Mouse (Mus musculus) brown adipose tissue, adult 24 weeks (tissue): ENCODE data around the gene Rpl36a-ps1. TPM values are rescaled to one million over a fixed set of nuclear protein-coding genes. Genes with fewer than 3 reads are reported as not detected.
"Not testable (repeated sequence)": the region's sequence is repeated elsewhere in the genome, so short reads cannot be mapped to it uniquely, and the experiment has no call there.

Experiments used
- H3K27ac ChIP-seq: fragments of 200-500 bp; replicated peaks from 2 replicates; pipeline ENCODE4 v1.5.1; 2012; ENCODE audit warnings: low read depth, mild to moderate bottlenecking, low read length
- H3K4me1 ChIP-seq: fragments of 200-500 bp; 2 replicates; pipeline ENCODE4 v1.6.1; 2012; ENCODE audit warnings: low read length, mixed read lengths; ENCODE audit not compliant: control insufficient read depth, insufficient read depth, insufficient read length
- H3K4me3 ChIP-seq: fragments of 200-500 bp; 2 replicates; pipeline ENCODE4 v1.5.1; 2012; ENCODE audit warnings: low read depth, mild to moderate bottlenecking, low read length, moderate library complexity; ENCODE audit not compliant: insufficient read depth
- polyA plus RNA-seq: library from polyadenylated mRNA; stranded (reverse); fragments of >200 nt; gene quantifications from 2 replicates; pipeline ENCODE4 v1.2.4, GENCODE M21; 2012; ENCODE audit not compliant: missing spikeins, insufficient read depth, insufficient read length

Gene Rpl36a-ps1
- polyA plus RNA-seq = 10.5 and 13.7 TPM in 2 replicates

DNA sequence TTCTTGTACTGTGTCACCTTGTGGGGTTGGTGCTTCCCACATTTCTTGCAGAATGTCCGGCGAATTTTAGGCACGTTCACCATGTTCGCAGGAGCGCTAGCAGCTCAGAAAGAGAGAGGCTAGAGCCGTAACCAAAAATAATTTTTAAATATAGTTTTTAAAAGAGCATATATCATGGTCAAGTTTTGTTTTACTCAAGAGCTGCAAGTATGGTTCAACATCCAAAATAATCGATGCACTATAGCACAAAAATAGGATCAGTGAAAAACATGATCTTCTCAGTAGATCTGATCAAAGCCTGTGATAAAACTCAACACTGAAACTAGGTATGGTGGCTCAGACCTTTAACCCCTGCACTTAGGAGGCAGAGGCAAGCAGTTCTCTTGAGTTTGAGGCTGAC, at the start of gene Rpl36a-ps1:
Rpl36a-ps1 (minus strand) TSS at position 101 of the 400 bp plus-strand sequence.
- Histone ChIP-seq H3K27ac (no peak within 1 kb of the TSS), H3K4me1 (no peaks in the 10 kb centered on the region), H3K4me3 (no peak within 1 kb of the TSS)

DNA sequence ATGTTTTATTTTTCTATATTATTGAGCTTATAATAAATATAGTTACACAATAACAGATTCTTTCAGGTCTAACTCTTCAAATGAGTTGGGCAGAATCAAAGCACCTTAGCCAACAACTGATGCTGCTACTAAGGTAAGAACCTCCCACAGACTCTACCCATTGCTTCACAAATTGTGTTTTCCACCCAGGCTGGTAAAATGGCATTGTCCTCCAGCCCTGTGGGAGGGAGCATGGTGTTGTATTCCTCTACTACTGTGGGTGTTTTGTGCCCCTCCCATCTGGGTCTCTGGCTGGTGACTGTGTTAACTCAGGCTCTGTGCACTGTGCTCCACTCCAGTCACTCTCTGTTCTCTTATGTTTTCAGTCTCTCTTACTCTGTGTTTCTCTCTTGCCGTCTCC, 49.4 kb upstream of the Rpl36a-ps1 start:
- Histone ChIP-seq H3K4me3 (no peak overlapping the region), H3K27ac (no peak overlapping the region), H3K4me1 (peaks cover 12% of the 10 kb centered on the region)

DNA sequence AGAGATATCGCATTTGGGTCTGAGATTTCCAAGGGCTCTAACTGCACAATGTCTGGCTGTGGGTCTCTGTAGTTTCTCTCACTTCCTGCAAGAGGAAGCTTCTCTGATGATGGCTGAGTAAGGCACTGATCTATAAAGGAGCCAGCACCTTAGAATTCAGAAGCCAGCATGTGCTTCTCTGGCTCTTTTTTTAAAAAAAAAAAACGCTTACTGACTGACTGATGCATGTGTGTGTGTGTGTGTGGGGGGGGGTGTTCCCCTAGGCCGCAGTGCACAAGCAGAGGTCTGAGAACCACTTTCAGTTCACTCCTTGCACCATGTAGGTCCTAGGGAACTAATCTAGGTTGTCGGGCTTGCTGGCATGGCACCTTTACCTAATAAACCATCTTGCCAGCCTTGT, 47.3 kb upstream of the Rpl36a-ps1 start:
- Histone ChIP-seq H3K27ac (no peak overlapping the region), H3K4me1 (peaks cover 12% of the 10 kb centered on the region), H3K4me3 (no peak overlapping the region)

DNA sequence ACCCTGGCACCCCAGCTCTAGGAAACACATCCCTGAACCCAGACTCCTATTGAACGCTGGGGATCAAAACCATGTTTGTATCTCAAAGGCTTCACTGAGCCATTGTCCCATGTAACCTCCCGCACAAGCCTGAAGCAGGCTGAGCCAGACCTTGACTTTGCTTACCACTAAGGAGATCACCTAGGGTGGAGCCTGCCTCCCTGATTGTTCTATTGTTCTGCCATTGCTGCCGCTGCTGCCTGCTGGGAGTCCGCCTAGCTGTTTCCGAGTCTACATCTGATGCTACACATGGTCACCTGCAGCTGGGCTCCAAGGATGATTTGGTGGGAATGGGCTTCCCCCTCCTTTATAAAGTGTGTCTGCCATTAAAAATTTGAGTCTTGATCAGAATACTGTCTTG, 45.2 kb upstream of the Rpl36a-ps1 start:
- peaks cover 12% of the 10 kb centered on the region for H3K4me1 ChIP-seq
- not testable (repeated sequence) for H3K27ac ChIP-seq, H3K4me3 ChIP-seq

DNA sequence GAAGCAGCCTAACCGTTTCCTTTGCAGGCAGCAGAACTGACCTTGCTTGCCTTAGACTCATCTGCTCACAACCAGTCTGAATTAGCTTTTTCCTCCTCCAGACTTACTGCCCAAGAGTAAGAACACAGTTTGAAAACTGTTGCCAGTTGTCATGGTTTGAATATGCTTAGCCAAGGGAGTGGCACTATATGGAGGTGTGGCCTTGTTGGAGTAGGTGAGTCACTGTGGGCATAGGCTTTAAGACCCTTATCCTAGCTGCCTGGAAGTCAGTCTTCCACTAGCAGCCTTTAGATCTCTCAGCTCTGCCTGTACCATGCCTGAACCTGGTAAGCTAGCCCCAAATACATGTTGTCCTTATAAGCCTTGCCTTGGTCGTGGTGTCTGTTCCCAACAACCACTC, 43.6 kb upstream of the Rpl36a-ps1 start:
- Histone ChIP-seq H3K4me3 (no peak overlapping the region), H3K27ac (no peak overlapping the region), H3K4me1 (peaks cover 3% of the 10 kb centered on the region; the same call in 1 of the 2 replicates)

DNA sequence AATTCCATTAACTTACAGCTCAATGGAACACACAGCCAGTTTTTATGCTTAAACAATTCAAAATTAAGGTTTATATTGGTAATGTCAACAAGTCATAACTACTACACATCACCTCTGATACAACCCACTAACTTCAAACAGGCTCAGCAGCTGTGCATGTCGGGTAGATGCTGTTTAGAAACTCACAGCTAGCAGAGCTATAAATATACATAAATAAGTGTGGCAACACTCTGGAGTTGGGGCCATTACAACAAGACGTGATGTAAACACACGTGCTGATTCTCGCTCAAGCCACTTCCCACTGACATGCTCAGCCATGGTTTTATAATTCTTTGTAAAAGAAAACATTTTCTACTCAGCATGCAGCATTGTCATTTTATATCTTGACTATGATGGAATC, 41.9 kb upstream of the Rpl36a-ps1 start:
- Histone ChIP-seq H3K4me3 (no peak overlapping the region), H3K27ac (no peak overlapping the region), H3K4me1 (no peaks in the 10 kb centered on the region)

DNA sequence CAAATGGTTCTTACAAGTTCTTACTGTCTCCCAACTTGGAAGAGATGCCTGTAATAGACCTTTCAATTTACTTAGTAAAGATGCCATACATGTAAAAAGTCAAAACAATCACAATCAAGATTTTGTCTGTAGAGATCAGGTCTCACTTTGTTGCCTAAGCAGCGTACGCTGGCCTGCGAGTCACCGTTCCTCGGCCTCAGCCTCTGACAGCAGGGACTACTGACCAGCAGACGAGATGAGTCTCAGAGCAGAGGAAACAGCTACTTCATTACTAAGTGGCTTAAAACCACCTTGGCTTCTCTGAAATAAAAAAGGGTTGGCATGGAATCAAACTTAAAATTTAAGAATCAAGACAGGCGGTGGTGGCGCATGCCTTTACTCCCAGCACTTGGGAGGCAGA, 40.7 kb upstream of the Rpl36a-ps1 start:
- H3K27ac ChIP-seq, H3K4me3 ChIP-seq, H3K4me1 ChIP-seq: not testable (repeated sequence)

DNA sequence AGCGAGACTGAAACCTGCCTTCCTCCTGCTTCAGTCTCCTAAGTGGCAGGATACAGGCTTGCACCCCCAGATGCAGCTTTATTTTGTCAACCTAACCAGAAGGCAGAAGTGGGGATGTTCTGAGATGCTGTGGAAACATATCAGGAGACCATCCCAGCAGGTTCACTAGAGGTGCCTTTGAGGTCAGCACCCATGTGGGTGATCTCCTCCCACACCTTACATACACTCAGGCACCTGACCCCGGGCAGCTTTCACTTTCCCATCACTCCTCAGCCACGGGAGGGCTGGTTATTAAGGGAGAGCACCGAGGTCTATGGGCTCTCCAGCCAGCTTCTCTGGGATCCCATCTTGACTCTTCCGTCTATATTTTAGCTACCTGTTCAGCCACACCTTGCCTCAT, 38.5 kb upstream of the Rpl36a-ps1 start:
- Histone ChIP-seq H3K27ac (no peak overlapping the region), H3K4me3 (no peak overlapping the region), H3K4me1 (no peaks in the 10 kb centered on the region)

DNA sequence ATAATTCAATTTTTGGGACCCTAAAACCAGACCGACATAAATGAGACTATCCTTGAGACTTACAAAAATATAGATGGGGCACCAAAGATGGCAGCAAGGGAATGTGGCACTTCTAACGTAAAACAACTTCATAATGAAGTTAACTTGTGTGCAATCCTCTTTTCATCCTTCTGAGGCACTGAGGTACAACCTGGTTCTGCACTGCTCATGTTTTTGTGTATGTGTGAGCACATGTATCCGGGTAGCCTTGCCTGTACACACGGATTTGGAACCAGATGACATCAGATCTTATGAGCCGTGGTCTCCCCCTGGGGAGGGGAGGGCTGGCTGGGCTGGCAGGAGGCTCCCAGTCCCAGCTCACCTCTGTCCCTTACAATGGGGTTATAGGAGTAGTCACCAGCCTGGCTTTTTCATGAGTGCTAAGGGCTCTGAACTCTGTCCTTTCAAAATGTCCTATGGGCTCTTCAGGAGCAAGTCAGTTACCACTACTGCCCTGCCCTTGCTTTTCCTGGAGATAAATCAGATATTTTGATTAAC, 37.3 kb upstream of the Rpl36a-ps1 start:
- no peak overlapping the region for H3K4me3 ChIP-seq

DNA sequence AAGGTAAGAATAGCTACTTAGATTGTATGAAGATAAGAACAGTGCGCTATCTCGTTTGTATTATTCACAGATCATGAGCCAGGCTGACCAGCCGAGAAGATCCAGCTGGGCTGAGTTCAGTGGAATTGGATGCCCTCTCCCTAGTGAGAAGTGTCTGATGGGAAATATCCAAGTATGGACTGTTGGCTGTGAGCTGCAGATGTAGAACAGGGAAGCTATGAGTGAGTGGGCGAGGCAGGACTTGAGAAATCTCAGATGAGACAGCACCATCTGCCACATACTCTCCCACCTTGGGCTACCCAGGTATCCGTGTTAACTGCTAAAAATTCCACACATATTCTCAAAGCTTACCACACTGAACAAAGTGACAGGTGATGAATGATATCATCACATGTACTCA, 35.9 kb upstream of the Rpl36a-ps1 start:
- no peak overlapping the region for H3K4me3 ChIP-seq
- no peaks in the 10 kb centered on the region for H3K4me1 ChIP-seq
- no peak overlapping the region for H3K27ac ChIP-seq

More for the DNA sequence above, 37.3 kb upstream of the Rpl36a-ps1 start:
- Histone ChIP-seq H3K27ac (no peak overlapping the region), H3K4me1 (no peaks in the 10 kb centered on the region)

DNA sequence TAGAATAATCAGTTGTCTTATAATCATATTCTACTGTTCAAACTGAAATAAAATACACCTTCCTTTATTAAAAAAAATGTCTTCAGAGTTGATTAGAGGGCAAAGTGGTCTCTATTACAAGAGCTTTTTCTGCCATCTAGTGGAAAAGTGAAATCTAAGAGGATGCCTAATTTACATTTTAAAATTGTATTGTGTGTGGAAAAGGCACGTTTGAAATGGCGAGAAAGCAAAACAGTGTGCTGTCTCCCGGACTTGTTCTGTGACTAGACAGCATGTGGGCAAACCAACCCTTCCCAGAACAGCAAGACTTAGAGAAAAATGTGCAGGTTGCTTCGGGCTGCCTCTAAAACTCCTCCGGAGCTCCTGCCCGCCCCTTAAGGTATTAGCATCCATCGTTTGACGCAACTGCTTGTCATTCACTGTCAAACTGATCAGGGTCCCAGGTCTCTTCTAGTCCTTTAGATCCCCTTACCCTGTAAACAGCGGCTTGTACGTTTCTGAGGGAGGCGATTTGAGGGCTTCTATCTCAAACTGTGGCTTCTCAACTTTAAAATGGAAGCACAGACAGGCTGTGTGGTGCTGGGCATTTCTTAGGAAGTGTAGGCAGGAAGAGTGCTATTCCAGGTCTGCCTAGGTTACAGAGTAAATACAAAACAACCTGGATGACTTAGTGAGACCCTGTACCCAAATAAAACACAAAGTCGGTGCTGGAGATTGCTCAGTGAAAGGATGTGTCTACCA, 28.4 kb upstream of the Rpl36a-ps1 start:
- H3K4me3 ChIP-seq = no peak overlapping the region
- no peak overlapping the region for H3K27ac ChIP-seq
- no peaks in the 10 kb centered on the region for H3K4me1 ChIP-seq

DNA sequence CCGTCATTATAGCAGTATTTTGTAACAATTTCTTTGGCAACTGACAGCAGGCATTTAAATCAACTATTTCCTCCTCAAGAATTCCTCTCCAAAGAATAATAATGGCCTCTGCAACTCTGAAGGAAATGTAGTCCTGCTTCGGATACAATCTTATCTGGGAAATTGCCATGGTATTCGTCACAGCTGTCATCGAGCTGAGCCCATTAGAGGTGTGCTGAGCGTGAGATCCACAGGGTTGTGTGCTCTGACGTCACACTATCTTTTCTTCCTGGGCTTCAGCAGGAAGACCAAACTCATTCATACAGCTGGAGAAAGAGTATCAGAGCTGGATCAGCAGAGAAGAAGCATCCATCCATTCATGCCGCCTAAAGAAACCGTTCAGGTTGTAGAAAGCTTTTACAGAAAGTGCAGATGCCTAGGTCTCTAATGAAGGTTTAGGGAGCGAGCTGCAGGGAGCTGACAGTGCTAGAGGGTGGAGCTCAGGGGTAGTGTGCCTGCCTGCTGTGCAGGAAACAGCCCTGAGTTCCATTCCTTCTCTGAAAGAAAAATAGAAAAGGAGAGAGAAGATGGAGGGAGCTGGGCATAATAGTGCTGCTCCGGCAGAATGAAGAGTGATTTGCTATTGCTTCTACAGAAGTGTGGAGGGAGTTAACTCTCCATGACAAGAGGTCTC, 25.2 kb upstream of the Rpl36a-ps1 start:
- no peaks in the 10 kb centered on the region for H3K4me1 ChIP-seq
- H3K4me3 ChIP-seq = no peak overlapping the region
- no peak overlapping the region for H3K27ac ChIP-seq

DNA sequence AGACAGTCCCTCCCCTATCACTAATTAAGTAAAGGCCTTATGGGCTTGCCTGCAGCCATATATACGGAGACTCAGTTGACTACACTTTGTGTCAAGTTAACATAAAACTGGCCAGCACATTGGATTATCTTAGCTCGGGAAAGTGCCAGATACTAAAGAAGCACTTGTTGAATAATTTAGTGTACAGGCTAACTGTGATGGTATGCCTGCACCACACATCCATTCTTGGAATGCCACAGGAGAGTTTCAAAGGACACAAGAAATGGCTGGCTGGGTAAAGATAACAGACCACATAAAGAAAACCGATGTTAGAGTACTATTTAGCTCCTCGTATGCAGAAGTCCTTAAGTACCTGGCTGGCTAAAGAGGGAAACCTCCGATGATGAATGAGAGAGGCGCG, 24.6 kb upstream of the Rpl36a-ps1 start:
- H3K27ac ChIP-seq = no peak overlapping the region
- H3K4me3 ChIP-seq = no peak overlapping the region
- H3K4me1 ChIP-seq = no peaks in the 10 kb centered on the region

DNA sequence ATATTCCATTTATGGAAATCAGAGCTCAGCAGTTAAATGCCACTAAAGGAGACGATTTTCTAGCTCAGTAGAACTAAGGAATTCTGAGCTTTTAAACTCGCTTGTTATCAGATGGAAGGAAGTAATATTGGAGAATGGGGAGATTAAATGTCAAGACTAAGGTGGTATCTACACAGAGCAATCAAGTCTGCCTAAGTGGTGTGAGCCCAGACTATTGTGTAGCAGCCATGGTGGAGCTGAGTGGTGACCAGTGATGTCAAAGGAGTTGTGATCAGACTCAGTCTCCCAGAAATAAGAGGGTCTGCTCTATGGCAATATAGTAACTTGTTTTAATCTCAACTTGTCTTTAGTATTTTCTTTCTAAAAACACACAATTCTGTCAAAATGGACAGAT, 16.8 kb upstream of the Rpl36a-ps1 start:
- no peak overlapping the region for H3K4me3 ChIP-seq
- H3K4me1 ChIP-seq = no peaks in the 10 kb centered on the region
- no peak overlapping the region for H3K27ac ChIP-seq

DNA sequence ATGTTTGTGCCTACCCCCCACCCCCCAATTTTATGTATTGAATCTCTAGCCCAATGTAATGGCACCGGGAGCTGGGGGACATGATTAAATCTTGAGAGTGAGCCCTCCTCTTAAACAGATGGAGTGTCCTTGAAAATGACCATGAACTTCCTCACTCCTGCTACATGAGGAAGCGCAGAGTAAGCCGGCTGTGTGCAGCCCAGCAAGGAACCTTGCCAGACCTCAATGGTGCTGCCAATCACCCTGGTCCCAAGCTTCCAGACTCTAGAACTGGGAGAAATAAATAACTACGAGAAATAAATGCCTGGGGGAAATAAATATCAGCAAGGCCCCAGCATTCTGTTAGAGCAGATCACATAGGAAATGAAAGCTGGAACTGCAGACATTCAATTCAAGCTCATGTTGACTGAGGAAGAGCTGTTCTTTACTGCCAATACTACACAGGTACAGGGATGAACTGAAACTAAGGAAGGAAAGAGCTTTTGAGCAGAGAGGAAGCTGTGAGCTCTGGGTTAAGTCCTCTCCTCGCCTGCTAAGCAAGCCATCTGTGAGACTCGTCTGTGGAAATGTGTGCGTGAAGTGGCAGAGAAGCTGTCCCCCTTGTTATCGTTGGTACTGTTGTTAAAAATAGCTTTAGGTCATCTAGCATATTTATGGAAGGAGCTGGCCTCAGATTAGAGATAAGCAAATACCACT, 16.3 kb upstream of the Rpl36a-ps1 start:
- H3K4me1 ChIP-seq = no peaks in the 10 kb centered on the region
- no peak overlapping the region for H3K27ac ChIP-seq
- no peak overlapping the region for H3K4me3 ChIP-seq
